Mouse (Mus musculus) adrenal gland, adult 18-20 months (tissue): Measurements from ENCODE around the gene D11Wsu47e. TPM values are rescaled to one million over a fixed set of nuclear protein-coding genes. Genes with fewer than 3 reads are reported as not detected.

Experiments used
- DNase-seq, 2 experiments: peaks; one replicate each; pipeline ENCODE4 v3.0.0; 2021 to 2022; ENCODE audit warnings: low spot score in 2 of 2
- total RNA-seq, 2 experiments: library from RNA; stranded (reverse); gene quantifications; 1 replicate in 1 of 2; 2 replicates in 1 of 2; pipeline ENCODE4 v1.2.3; 2021

Gene D11Wsu47e
- total RNA-seq, 2 experiments from 2014 or later: 14.3 to 17.1 TPM

GRCm38 (mm10) chr11:113698013-113698545, 13.9 kb downstream of the D11Wsu47e start:
- no peak for DNase-seq

GRCm38 (mm10) chr11:113699643-113700042, 15.4 kb downstream of the D11Wsu47e start:
- no peak for DNase-seq

GRCm38 (mm10) chr11:113703758-113704157, 19.5 kb downstream of the D11Wsu47e start:
- peak; percentile 82 to 83 for DNase-seq

GRCm38 (mm10) chr11:113705966-113706652, 21.9 kb downstream of the D11Wsu47e start:
- no peak for DNase-seq

- no peak for DNase-seq
Observed at GRCm38 (mm10) chr11:113708629-113709213, 24.5 kb downstream of the D11Wsu47e start.

- no peak for DNase-seq
Observed at GRCm38 (mm10) chr11:113709272-113709671, 25.1 kb downstream of the D11Wsu47e start.

GRCm38 (mm10) chr11:113709731-113710256, 25.6 kb downstream of the D11Wsu47e start, which contains the start of gene Cpsf4l:
Gene Cpsf4l, minus strand, starts transcription at chr11:113710017.
- no peak for DNase-seq

GRCm38 (mm10) chr11:113710257-113710777, 26.1 kb downstream of the D11Wsu47e start:
- no peak for DNase-seq

- DNase-seq: no peak
Observed at GRCm38 (mm10) chr11:113711061-113711460, 26.8 kb downstream of the D11Wsu47e start.

- DNase-seq: no peak
Observed at GRCm38 (mm10) chr11:113715078-113715674, 31.0 kb downstream of the D11Wsu47e start.

- no peak for DNase-seq
Observed at GRCm38 (mm10) chr11:113716132-113716531, 31.9 kb downstream of the D11Wsu47e start.

- DNase-seq: no peak
Observed at GRCm38 (mm10) chr11:113717767-113718424, 33.7 kb downstream of the D11Wsu47e start.

- DNase-seq: no peak
Observed at GRCm38 (mm10) chr11:113722405-113723090, 38.3 kb downstream of the D11Wsu47e start.

- DNase-seq: no peak
Observed at GRCm38 (mm10) chr11:113725235-113726048, 41.2 kb downstream of the D11Wsu47e start.

- no peak for DNase-seq
Observed at GRCm38 (mm10) chr11:113726994-113727888, 43.0 kb downstream of the D11Wsu47e start.

GRCm38 (mm10) chr11:113727992-113728391, 43.8 kb downstream of the D11Wsu47e start:
- DNase-seq: no peak

- no peak for DNase-seq
Observed at GRCm38 (mm10) chr11:113729239-113729638, 45.0 kb downstream of the D11Wsu47e start.

GRCm38 (mm10) chr11:113729917-113730316, 45.7 kb downstream of the D11Wsu47e start:
- no peak for DNase-seq
